Mouse (Mus musculus): ENCODE measurements at regions not wholly inside any gene's neighbourhood (a gene's known extent, or its start where the extent isn't known, plus 50 kb on each side); places are given as distances from the start of the nearest gene placed in this dataset.

DNA sequence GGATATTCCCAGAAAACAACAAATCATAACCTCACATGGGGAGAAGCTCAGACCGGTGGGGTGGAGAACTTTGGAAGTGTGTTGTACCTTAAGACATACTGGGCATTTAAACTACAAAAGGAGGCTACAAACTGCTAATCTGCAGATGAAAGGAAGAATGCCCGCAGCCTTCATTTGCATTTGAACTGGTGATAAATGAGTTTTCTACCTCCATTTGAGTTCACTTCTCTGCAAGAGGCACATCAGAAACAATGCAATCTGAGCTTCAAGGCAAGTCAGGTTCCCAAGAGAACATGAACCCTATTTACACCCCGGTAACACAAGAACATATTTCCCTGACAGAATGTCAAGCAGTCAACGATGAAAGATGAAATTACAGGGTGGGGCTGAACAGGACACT is 53.2 kb upstream of the Pabpc6 start:
- TF ChIP-seq CTCF (IDR thresholded peaks at IDR 0.05; ENCODE audit: low read depth, low read length): no peak
- TF ChIP-seq POLR2A (IDR thresholded peaks at IDR 0.05; ENCODE audit: insufficient read depth, low read length): no peak
- TF ChIP-seq EP300 (IDR thresholded peaks at IDR 0.05; ENCODE audit: insufficient read depth, low read depth, low read length): no peak

Data from ES-Bruce4 (cell line).